Mouse (Mus musculus): ENCODE measurements around the gene Pde4b. TPM values are rescaled to one million over a fixed set of nuclear protein-coding genes. Genes with fewer than 3 reads are reported as not detected.
A peak's percentile ranks its signal among the peaks of the same experiment; 100 is the strongest.
"Not testable (repeated sequence)": the region's sequence is repeated elsewhere in the genome, so short reads cannot be mapped to it uniquely, and the experiment has no call there.

Gene Pde4b
- total RNA-seq (2014; rRNA removed) (62.9 and 76.2 TPM in 2 replicates), polyA plus RNA-seq (2015; fragmentation: Nextera tagmentation; extraction: Ambion mirVana) (37.7 and 49.7 TPM in 2 replicates)

GRCm38 (mm10) chr4:102087091-102087565, at the start of gene Pde4b:
TSS of gene Pde4b (plus strand) at chr4:102087543.
- Histone ChIP-seq H3K27ac (ENCODE audit: low read depth, low read length) (no peak within 1 kb of the TSS), H3K27me3 (ENCODE audit: insufficient read depth, low read length) (peaks cover 4% of the 10 kb centered on the region; the same call in 1 of the 2 replicates), H3K4me2 (ENCODE audit: low read depth) (peak within 1 kb of the TSS; percentile 93), H3K9me3 (ENCODE audit: low read length) (no peaks in the 10 kb centered on the region), H3K4me1 (ENCODE audit: insufficient read depth) (no peaks in the 10 kb centered on the region), H3K36me3 (ENCODE audit: insufficient read depth) (no peaks in the 10 kb centered on the region), H3K4me3 (ENCODE audit: low read depth, low read length) (peak within 1 kb of the TSS; percentile 65), H3K9ac (peak within 1 kb of the TSS; percentile 62)
- WGBS, result 9% methylated on average over 11 of the region's 11 CpGs
- TF ChIP-seq CTCF (IDR thresholded peaks at IDR 0.05; ENCODE audit: low read depth), result no peak
- DNase-seq (no peak), ATAC-seq (peak; percentile 50)

GRCm38 (mm10) chr4:102040190-102040589, 47.2 kb upstream of the Pde4b start:
- no peaks in the 10 kb centered on the region for H3K9me3 ChIP-seq (ENCODE audit: low read length)
- H3K36me3 ChIP-seq (ENCODE audit: insufficient read depth), result no peaks in the 10 kb centered on the region
- H3K27me3 ChIP-seq (ENCODE audit: insufficient read depth, low read length), result no peaks in the 10 kb centered on the region
- TF ChIP-seq CTCF (IDR thresholded peaks at IDR 0.05; ENCODE audit: low read depth), result no peak
- H3K4me1 ChIP-seq (ENCODE audit: insufficient read depth), result no peaks in the 10 kb centered on the region
- no peak overlapping the region for H3K9ac ChIP-seq
- H3K4me3 ChIP-seq (ENCODE audit: low read depth, low read length), result no peak overlapping the region
- ATAC-seq, result no peak
- no peak overlapping the region for H3K4me2 ChIP-seq (ENCODE audit: low read depth)
- 80% methylated on average over 3 of the region's 3 CpGs for WGBS
- no peak for DNase-seq
- no peak overlapping the region for H3K27ac ChIP-seq (ENCODE audit: low read depth, low read length)

- no peak overlapping the region for H3K4me2 ChIP-seq (ENCODE audit: low read depth)
- H3K4me3 ChIP-seq (ENCODE audit: low read depth, low read length), result no peak overlapping the region
- no peak overlapping the region for H3K9ac ChIP-seq
- DNase-seq (no peak), ATAC-seq (no peak)
- H3K36me3 ChIP-seq (ENCODE audit: insufficient read depth), result no peaks in the 10 kb centered on the region
- H3K27me3 ChIP-seq (ENCODE audit: insufficient read depth, low read length), result no peaks in the 10 kb centered on the region
- H3K27ac ChIP-seq (ENCODE audit: low read depth, low read length), result no peak overlapping the region
- 81% methylated on average over 6 of the region's 6 CpGs for WGBS
- no peaks in the 10 kb centered on the region for H3K4me1 ChIP-seq (ENCODE audit: insufficient read depth)
- no peak for TF ChIP-seq CTCF (IDR thresholded peaks at IDR 0.05; ENCODE audit: low read depth)
- no peaks in the 10 kb centered on the region for H3K9me3 ChIP-seq (ENCODE audit: low read length)
These were observed 41.9 kb upstream of the Pde4b start for GRCm38 (mm10) chr4:102045183-102046140.

GRCm38 (mm10) chr4:102049368-102049767, 38.0 kb upstream of the Pde4b start:
- ATAC-seq, result peak; percentile 78
- WGBS, result 96% methylated on average over 14 of the region's 14 CpGs

GRCm38 (mm10) chr4:102061322-102061721, 26.0 kb upstream of the Pde4b start:
- 86% methylated on average over 2 of the region's 2 CpGs for WGBS
- H3K27ac ChIP-seq (ENCODE audit: low read depth, low read length), result no peak overlapping the region
- no peak overlapping the region for H3K4me2 ChIP-seq (ENCODE audit: low read depth)
- no peaks in the 10 kb centered on the region for H3K27me3 ChIP-seq (ENCODE audit: insufficient read depth, low read length)
- H3K36me3 ChIP-seq (ENCODE audit: insufficient read depth), result no peaks in the 10 kb centered on the region
- H3K4me3 ChIP-seq (ENCODE audit: low read depth, low read length), result no peak overlapping the region
- no peaks in the 10 kb centered on the region for H3K9me3 ChIP-seq (ENCODE audit: low read length)
- no peak overlapping the region for H3K9ac ChIP-seq
- ATAC-seq, result no peak
- DNase-seq, result no peak
- TF ChIP-seq CTCF (IDR thresholded peaks at IDR 0.05; ENCODE audit: low read depth), result no peak
- no peaks in the 10 kb centered on the region for H3K4me1 ChIP-seq (ENCODE audit: insufficient read depth)

More at GRCm38 (mm10) chr4:102049368-102049767, 38.0 kb upstream of the Pde4b start:
- not testable (repeated sequence) for H3K27me3 ChIP-seq (ENCODE audit: insufficient read depth, low read length); H3K9ac ChIP-seq; H3K4me1 ChIP-seq (ENCODE audit: insufficient read depth); H3K4me3 ChIP-seq (ENCODE audit: low read depth, low read length); H3K4me2 ChIP-seq (ENCODE audit: low read depth); DNase-seq; H3K36me3 ChIP-seq (ENCODE audit: insufficient read depth); H3K27ac ChIP-seq (ENCODE audit: low read depth, low read length); H3K9me3 ChIP-seq (ENCODE audit: low read length)

- no peak overlapping the region for H3K9ac ChIP-seq
- TF ChIP-seq CTCF (IDR thresholded peaks at IDR 0.05; ENCODE audit: low read depth), result no peak
- no peaks in the 10 kb centered on the region for H3K4me1 ChIP-seq (ENCODE audit: insufficient read depth)
- no peaks in the 10 kb centered on the region for H3K27me3 ChIP-seq (ENCODE audit: insufficient read depth, low read length)
- no peak overlapping the region for H3K27ac ChIP-seq (ENCODE audit: low read depth, low read length)
- ATAC-seq (no peak), DNase-seq (no peak)
- H3K9me3 ChIP-seq (ENCODE audit: low read length), result no peaks in the 10 kb centered on the region
- H3K4me2 ChIP-seq (ENCODE audit: low read depth), result no peak overlapping the region
- H3K36me3 ChIP-seq (ENCODE audit: insufficient read depth), result no peaks in the 10 kb centered on the region
- no peak overlapping the region for H3K4me3 ChIP-seq (ENCODE audit: low read depth, low read length)
- 93% methylated on average over 2 of the region's 2 CpGs for WGBS
These were observed 18.0 kb upstream of the Pde4b start for GRCm38 (mm10) chr4:102069314-102069713.

GRCm38 (mm10) chr4:102086336-102086735, 1.0 kb upstream of the Pde4b start:
- Histone ChIP-seq H3K9me3 (ENCODE audit: low read length) (no peaks in the 10 kb centered on the region), H3K4me1 (ENCODE audit: insufficient read depth) (no peaks in the 10 kb centered on the region), H3K4me2 (ENCODE audit: low read depth) (no peak overlapping the region), H3K27me3 (ENCODE audit: insufficient read depth, low read length) (peaks cover 4% of the 10 kb centered on the region; the same call in 1 of the 2 replicates), H3K27ac (ENCODE audit: low read depth, low read length) (no peak overlapping the region), H3K36me3 (ENCODE audit: insufficient read depth) (no peaks in the 10 kb centered on the region), H3K9ac (no peak overlapping the region), H3K4me3 (ENCODE audit: low read depth, low read length) (no peak overlapping the region)
- no peak for TF ChIP-seq CTCF (IDR thresholded peaks at IDR 0.05; ENCODE audit: low read depth)
- 46% methylated on average over 4 of the region's 4 CpGs for WGBS
- ATAC-seq, result no peak
- DNase-seq, result no peak
